Mouse (Mus musculus) ovary, postnatal 14 days (tissue): ENCODE results near the gene Gstt3.

Source experiments
- DNase-seq: peaks from one replicate; pipeline ENCODE4 v3.0.0; 2022; ENCODE audit warnings: low spot score

Gstt3 gene

GRCm38 (mm10) chr10:75780769-75781578, at the start of gene Gstt3, which contains the start of gene Gm20441:
Gene Gstt3 (minus strand): TSS chr10:75781414.
Gene Gm20441 (minus strand): TSS chr10:75780954.
- DNase-seq: peak; percentile 56

- no peak for DNase-seq
Observed at GRCm38 (mm10) chr10:75830275-75830670, 49.1 kb upstream of the Gstt3 start.

- DNase-seq: no peak
Observed at GRCm38 (mm10) chr10:75829529-75830274, 48.5 kb upstream of the Gstt3 start.

GRCm38 (mm10) chr10:75828500-75828931, 47.3 kb upstream of the Gstt3 start:
- peak; percentile 38 for DNase-seq

- peak; percentile 54 for DNase-seq
Observed at GRCm38 (mm10) chr10:75827668-75828360, 46.6 kb upstream of the Gstt3 start.

- no peak for DNase-seq
Observed at GRCm38 (mm10) chr10:75824530-75824929, 43.3 kb upstream of the Gstt3 start.

GRCm38 (mm10) chr10:75823782-75824181, 42.6 kb upstream of the Gstt3 start:
- DNase-seq: no peak

GRCm38 (mm10) chr10:75822443-75822842, 41.2 kb upstream of the Gstt3 start, which contains the start of gene Gstt4:
Gene Gstt4 (minus strand): TSS chr10:75822543.
- no peak for DNase-seq

GRCm38 (mm10) chr10:75819882-75820281, 38.7 kb upstream of the Gstt3 start:
- no peak for DNase-seq

- DNase-seq: no peak
Observed at GRCm38 (mm10) chr10:75818641-75819040, 37.4 kb upstream of the Gstt3 start.

GRCm38 (mm10) chr10:75804217-75804616, 23.0 kb upstream of the Gstt3 start:
- DNase-seq: no peak

GRCm38 (mm10) chr10:75798176-75798696, 17.0 kb upstream of the Gstt3 start, which contains the start of gene Gstt1:
Gene Gstt1 (minus strand): TSS chr10:75798584.
- DNase-seq: no peak

GRCm38 (mm10) chr10:75797619-75798175, 16.5 kb upstream of the Gstt3 start:
- DNase-seq: peak; percentile 33

- no peak for DNase-seq
Observed at GRCm38 (mm10) chr10:75796731-75797516, 15.7 kb upstream of the Gstt3 start.

- no peak for DNase-seq
Observed at GRCm38 (mm10) chr10:75794880-75795279, 13.7 kb upstream of the Gstt3 start.

GRCm38 (mm10) chr10:75790773-75791172, 9.6 kb upstream of the Gstt3 start:
- DNase-seq: no peak

- DNase-seq: no peak
Observed at GRCm38 (mm10) chr10:75789841-75790240, 8.6 kb upstream of the Gstt3 start.

- DNase-seq: no peak
Observed at GRCm38 (mm10) chr10:75789081-75789735, 8.0 kb upstream of the Gstt3 start.

GRCm38 (mm10) chr10:75788277-75788676, 7.1 kb upstream of the Gstt3 start:
- no peak for DNase-seq

GRCm38 (mm10) chr10:75785442-75785841, 4.2 kb upstream of the Gstt3 start:
- no peak for DNase-seq
